Mouse (Mus musculus) cerebellum, postnatal 4 days (tissue): ENCODE measurements at regions not wholly inside any gene's neighbourhood (a gene's known extent, or its start where the extent isn't known, plus 50 kb on each side); places are given as distances from the start of the nearest gene placed in this dataset.

Experiments
- DNase-seq, 2 experiments: peaks; one replicate each; pipeline ENCODE4 v3.0.0; 2022; ENCODE audit warnings: low spot score in 2 of 2, mixed read lengths in 1 of 2

DNA sequence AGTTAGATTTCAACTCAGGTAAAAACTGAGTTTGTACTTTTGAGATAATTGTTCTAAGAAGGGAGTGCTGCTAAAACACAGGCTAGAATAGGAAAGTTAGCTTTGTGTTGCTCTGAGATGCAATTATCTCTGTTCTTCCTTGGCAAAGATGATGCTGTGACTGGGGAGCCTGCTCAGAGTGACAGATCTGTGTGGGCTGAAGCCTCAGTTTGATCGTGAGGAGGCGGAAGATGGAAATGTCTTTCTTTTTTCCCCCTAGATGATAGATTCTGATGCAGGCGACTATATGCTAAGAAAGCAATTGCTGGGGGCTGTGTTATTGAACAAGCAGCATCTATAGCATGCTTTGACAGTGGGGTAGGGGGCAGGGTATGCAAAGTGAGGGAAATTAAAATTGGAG, 156.7 kb upstream of the Cypt15 start:
- DNase-seq: no peak

DNA sequence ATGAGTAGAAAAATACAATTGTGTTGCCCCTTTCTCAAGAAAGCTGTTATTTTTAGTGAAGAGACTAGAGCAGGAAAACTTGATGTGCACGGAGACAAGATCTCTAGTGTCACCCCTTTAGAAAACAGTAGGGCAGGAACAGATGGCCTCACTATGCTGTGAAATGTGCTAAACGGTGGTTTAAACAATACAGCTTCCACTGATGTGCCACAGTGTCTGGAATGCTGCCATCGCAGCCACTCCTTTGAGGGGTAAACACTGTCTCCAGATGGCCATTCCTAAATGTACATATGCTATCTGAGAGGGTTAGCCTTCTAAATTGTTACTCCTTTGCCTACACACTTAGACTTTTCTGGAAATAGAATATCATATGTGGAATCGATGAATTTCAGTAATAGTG, 116.4 kb upstream of the Cypt15 start:
- peak in 1 of 2 experiments; percentile 10 for DNase-seq

DNA sequence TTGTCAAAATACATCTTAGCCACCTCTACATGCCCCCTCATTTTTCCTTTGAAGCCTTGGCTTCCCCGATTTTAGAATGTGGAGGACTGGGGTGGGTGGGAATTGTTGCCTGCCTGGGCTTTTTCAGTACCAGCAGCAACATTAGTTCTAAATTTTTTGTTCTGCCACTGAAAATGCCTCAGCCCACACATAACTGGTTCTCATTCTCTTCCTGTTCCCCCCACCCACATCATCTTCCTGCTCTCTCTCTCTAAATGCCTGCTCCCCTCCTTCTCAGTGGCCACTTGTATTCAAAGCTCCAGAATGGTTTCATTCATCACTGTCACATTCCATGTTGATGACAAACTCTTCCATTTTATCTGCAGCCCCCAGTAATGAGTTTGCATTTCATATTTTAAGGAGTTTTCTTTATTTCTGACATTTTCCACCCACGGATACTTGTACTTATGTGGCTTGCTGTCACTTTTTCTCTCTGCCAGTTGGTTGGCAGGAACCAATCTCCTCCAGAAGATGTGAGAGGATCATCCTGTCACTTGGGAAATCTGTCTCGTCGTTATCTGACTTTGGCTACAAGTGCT, 95.8 kb upstream of the Cypt15 start:
- no peak for DNase-seq
